Mouse (Mus musculus) left cerebral cortex, adult 11 months (tissue): ENCODE results near the gene Gm5089.

ENCODE experiments used
- DNase-seq: peaks from one replicate; pipeline ENCODE4 v3.0.0; 2022; ENCODE audit warnings: low spot score

The Gm5089 gene

DNA sequence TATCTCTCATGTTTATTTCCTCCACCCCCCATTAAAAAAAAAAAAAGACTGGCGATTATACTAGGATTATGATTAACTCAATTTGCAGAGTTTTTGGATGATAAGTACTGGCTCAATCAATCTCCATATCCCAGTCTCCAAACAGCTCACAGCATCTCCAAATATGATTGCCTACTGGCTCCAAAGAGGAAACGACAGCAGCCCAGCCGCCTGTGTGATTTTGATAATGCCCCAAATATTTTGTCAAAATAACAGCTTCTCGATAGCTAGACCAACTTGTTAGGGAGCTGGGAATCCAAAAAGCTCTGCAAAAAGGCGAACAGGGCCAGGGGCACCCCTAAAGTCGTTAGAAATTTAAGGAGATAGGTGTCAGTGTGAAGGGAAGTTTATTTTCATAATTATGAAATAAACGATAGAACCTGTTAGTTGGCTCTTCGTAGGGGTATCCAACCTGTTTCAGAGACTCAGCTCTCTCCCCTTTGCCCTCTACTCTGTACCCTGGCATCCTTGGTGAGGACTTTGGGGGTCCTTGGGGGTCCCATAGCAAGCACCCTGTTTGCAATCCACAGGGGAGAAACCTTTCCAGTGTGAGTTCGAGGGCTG, 27.2 kb upstream of the Gm5089 start:
- no peak for DNase-seq

DNA sequence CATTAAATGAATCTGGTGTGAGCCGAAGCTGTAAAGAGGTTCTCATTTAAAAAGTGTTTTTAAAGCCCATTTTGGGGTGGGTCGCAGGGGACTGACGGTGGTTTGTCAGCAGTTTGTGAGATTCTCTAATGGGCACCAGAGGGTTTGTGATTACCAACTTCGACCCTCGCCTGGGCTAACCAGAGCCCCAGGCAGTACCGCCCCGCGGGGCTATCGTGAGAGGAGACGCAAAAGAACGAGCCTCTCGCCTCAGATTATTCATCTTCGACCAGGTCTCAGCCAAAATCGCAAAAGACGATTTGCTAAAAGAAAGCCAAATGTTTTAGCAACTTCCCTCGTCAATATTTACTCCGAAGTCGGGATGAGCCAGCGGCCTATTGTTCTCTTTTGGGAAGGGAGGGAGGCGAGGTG, 26.4 kb upstream of the Gm5089 start:
- no peak for DNase-seq

DNA sequence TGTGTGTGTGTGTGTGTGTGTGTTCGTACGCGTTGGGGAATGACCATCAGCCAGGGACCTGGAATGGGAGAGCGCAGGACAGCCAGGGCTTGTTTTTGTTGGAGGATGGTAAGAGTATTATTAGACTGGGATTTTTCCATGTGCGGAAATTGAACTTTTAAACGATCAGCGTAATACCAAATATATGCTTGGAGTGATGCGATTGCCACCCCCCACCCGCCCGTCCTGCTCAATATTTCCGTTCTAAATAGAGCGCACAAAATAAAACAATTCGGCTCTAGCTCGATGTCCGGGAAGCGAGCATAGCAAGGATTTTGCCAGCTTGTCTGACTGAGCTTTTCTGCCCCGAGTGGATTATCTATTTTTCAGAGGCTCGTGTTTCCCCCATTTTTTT, 25.9 kb upstream of the Gm5089 start:
- no peak for DNase-seq

DNA sequence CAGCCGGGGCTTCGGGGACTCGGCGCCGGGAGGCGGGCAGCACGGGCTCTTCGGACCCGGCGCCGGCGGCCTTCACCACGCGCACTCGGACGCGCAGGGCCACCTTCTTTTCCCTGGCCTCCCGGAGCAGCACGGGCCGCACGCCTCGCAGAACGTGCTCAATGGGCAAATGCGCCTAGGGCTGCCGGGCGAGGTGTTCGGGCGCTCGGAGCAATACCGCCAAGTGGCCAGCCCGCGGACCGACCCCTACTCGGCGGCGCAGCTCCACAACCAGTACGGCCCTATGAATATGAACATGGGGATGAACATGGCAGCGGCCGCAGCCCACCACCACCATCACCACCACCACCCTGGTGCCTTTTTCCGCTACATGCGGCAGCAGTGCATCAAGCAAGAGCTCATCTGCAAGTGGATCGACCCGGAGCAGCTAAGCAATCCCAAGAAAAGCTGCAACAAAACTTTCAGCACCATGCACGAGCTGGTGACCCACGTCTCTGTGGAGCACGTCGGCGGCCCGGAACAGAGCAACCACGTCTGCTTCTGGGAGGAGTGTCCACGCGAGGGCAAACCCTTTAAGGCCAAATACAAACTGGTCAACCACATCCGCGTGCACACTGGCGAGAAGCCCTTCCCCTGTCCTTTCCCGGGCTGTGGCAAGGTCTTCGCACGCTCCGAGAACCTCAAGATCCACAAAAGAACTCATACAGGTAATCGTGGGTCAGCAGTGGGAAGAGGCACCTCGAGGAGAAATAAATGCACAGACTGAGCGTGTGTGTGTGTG, 25.3 kb upstream of the Gm5089 start:
- DNase-seq: no peak

DNA sequence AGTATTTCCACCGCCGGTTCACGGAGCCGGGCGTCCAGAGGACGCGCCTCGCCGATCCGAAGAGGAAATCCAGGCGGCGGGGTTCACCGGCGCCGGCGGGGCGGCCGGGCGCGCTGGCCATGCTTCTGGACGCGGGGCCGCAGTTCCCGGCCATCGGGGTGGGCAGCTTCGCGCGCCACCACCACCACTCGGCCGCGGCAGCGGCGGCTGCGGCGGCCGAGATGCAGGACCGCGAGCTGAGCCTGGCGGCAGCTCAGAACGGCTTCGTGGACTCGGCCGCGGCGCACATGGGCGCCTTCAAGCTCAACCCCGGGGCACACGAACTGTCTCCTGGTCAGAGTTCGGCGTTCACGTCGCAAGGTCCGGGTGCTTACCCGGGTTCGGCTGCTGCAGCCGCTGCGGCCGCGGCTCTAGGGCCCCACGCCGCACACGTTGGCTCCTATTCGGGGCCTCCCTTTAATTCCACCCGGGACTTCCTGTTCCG, 24.7 kb upstream of the Gm5089 start:
- no peak for DNase-seq

DNA sequence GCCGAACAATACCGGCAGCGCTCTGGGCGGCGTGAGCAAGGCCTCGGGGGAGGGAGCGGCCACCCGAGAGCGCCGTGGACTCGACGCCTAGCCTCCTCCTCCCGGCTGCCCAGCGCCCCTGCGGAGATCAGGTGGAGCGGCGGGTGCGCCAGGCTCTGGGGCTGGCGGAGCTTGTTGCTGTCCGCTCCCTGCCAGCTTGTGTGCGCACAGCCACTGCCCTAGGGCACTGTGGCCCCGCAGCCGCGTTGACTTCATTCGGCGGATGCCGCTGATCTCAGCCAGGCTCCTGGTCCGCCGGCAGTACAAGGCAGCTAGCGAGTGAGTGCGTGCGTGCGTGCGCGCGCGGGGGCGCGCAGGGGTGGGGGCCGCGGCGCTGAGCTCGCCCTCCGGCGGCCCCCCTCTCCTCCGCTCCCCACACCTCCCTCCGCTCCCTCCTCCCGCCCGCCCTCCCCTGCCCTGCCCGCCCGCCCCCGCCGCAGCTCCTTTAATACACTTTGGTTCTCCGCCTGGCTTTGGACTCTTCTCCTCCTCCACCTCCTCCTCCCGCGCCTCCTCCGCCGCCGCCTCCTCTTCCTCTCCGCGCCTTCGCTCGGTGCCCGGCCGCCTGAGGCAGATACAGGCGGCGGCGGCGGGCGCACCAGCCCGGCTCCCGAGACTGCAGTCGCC, 24.1 kb upstream of the Gm5089 start, which contains the start of gene Zic2:
Zic2 (plus strand) TSS at position 545 of the 666 bp plus-strand sequence.
- DNase-seq: no peak

DNA sequence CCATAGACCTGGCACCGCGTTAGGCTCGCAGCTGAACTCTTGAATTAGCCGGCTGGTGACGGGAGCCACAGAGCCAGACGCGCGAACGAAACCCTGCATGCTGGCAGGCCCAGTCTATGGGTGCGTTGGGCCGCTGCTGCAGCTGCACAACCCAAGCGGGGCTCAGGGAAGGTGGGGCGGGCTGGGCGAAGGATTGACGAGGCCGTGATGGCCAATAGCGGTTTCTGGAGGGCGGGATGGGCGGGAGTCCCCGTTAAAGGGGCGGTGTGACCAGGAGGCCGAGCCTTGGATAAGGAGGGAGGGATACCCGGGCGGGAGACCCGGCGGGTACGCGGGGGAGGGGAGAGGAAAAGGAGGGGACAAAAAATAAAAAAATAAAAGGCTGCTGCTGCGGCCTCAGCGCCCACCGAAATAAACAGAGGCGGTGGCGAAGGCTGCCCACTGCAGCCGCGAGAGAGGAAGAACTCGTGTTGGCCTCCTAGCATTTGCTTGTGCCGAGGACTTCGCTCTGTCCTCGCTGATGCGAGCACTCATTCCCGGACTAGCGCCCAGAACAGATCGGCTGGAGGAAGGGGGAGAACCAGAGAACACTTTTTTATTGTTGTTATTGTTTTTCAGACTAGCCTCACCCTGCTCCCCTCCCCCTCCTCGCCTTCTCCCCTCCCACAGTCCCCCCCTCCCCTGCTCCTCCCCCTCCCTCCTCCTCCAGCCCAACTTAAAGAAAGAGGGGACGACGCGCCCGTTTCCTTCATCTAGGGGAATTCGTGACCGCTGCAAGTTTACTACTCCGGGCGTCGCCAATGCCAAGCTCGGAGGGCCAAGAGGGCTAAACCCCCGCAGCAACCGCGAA, 23.4 kb upstream of the Gm5089 start:
- DNase-seq: no peak

DNA sequence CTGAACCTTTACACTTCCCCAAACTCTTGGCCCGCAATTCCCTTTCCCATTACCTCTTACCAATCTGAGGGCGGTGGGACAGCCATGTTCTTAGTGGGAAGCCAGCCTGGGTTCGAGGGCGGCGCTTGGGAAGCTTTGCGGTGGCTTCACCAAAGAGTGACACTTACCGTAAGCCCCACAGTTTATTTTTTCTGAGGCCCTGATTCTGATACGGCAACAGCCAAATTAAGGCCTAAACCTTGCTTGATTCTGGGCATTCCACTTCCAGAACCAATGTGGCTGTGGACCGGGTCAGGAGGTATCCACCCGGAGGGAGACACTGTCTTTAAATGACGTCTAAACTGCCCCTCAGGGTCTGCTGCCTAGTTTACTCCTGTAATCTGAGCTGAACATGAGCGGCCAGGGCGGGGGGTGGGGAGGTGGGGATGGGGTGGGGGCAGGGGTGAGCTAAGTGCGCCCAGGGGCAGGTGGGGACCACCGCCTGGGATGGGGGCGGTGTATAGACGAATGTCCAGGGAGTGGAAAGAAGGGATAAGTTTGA, 22.4 kb upstream of the Gm5089 start:
- no peak for DNase-seq

DNA sequence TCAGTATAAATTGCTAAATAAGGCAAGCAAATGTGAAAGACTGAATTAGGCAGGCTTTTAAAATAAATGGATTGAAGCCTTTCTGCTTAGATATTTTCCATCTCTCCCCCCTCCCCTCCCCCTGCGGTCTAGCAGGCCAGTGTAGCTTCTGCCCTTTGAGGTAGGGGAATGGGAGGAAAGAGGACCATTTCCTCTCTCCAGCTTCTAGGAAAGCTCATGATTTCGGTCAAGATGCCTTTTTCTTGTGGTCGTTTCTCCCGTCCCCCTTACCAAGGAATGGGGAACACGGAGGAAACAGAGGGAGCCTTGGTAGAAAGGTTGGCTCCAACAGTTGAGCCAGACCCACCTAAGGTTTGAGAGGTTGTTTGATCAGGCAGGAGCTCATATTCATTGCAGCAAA, 21.7 kb upstream of the Gm5089 start:
- DNase-seq: no peak

DNA sequence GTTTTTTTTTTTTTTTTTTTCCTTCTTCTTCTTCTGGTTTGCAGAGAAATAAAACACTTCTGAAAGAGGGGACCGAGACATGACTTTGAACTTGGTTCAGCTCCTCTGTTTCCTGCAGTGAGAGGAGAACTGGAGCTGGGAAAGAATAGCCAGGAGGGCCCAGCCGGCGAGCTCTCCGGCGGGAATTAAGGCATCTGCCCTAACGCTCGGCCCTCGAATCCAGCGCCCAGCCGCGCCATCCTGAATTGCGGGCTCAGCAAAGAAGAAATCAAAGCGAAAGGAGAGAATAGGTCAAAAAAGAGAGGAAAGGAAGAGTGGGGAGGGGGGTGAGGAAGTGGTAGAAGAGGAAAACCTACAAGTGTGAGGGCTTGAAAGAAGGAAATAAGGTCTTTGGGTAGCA, 21.2 kb upstream of the Gm5089 start:
- no peak for DNase-seq

DNA sequence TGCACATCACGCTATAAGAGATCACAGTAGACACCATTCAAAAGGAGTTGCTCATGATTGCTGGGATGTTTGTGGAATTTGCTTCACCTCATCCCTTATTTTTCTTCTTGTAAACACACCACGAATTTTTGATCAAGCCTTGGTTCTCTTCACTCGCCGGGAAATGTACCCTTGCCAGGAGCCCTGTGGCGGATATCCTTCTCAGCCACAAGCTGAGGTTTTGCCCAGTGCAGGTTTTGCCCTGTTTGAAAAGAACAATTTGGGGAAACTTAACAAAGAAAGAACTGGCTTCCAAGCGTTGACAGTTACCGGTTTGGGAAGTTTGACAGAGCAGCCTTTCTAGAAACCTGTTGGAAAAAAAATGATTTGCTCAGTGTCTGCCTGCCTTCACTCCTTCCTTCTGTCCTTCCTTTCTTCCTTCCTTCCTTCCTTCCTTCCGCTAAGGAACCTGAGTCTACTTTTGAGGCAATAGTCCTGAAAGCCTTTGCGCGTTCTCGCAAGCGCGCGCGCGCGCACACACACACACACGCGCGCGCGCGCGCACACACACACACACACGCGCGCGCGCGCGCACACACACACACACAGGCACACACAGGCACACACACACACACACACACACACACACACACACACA, 20.7 kb upstream of the Gm5089 start:
- no peak for DNase-seq

DNA sequence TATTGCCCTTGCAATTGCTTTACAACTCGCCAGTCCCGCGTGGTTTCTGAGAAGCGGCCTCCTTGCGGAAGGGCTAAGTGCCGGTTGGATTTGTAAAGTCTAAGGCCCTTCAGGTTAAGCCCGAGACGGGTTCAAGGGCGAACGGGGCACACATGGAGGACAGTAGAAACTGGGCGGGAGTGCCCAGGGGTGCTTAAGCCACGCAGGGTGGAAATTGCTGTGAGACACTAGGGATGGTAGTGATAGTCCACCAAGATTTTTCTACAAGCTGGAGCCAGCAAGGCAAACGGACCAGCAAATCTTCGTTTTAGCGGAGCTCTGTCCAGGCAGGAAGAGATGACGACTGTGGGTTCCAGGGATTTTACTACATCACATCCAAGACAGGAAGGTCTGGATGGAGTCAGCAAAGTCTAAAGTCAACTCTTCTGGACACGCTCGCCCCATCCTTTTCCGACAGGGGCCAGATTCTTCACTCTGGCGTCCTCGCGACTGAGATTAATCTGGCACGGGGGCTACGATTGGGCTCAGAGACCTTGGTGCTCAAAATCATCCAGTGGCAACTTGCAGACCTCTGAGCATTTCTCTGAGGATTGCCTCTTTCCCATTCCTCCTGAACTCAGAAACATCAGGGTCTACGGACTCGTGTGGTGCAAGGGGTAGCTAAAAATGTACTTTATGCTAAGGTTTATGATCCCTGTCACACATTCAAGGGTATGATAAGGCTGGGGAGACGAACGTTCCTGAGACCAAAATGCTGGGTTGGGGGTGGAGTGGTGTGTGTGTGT, 18.2 kb upstream of the Gm5089 start:
- DNase-seq: no peak

DNA sequence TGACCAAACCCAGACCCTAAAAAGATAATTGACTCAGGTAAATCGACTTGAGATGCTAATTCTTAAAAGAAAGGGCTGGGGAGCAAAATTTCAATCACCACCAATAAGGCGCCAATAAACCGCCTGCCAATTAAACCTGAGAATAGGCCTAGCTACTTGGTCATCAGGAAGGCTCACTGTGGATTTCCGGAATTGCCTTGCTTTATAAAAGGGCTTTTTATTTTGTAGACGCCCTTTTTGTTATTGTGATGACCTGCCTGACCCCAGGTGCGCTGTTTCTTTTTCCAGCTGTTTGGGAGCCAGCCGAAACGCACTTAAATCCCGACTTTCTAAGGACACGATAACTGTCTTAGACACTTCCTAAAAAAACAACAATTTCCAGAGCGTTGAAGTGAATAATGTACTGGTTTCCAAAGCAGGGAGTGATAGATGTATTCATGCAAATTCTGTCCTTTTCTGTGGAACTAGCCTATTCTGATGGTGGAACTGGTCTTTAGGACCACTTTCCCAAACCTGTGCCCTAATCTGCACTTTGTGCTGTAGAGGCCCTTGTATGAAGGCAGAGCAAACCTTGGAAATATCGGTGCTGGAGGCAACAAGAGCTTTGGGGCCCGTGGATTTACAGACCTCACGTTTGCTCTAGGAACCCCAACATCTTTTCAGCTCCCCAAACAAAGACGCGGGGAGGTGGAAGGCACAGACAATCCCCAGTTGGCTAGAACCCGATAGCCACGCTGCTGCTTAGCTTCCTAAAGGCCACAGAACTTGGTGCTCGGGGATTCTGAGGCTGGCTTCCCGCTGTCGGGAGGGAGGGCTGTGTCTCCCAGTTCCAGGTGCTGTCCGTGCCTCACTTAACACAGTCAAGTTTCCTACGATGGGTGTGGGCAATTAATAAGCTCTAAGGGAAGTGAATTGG, 17.3 kb upstream of the Gm5089 start:
- no peak for DNase-seq

DNA sequence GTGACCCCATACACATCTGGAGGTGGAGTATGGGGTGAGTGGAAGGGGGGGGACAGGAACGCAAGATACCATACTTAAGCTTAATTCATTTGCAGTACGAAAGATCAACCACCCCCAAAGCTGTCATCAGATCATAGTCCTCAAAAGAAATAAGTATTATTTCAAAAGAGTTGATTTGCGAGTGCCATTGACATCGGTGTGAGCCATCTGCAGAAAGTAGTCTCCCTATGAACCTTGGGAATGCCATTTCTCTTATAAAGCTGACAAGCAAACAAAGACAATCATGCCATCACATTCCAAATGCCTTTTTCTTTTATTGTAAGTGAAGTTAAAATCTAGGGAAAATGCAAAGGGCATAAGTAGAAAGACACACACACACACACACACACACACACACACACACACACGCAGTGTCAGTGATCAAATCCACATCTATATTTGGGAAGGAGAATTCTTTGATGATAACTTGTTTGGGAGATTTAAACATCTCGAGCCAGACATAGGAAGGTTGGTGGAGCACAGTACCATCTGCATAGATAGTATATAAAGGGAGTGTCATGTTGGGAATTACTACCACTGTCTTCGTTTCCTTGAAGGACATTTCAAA, 15.9 kb upstream of the Gm5089 start:
- DNase-seq: no peak

DNA sequence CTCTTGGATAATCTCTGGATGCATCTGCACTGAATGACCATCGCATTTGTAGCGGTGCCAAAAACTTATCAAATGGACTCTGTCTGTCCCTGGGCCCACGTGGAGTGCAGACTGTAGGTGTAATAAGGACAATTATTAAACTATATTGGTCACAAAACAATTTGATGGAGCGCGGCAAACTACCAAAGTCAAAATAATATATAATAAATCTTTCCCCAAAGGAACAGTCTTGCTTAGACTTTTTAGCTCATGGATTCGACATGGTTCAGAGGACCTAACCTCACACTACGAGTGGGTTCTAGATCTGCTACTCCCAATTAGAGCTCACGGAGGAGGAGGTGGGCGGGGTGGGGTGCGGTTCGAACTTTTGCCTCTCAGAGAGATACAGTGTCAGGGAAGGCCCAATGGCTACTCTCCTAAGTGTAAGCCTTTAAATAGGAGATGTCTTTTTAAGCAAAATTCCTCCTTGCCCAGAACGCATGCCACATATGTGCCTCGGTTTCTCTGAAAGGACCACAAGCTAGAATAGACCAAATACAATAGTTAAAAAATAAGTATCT, 15.1 kb upstream of the Gm5089 start:
- DNase-seq: no peak

DNA sequence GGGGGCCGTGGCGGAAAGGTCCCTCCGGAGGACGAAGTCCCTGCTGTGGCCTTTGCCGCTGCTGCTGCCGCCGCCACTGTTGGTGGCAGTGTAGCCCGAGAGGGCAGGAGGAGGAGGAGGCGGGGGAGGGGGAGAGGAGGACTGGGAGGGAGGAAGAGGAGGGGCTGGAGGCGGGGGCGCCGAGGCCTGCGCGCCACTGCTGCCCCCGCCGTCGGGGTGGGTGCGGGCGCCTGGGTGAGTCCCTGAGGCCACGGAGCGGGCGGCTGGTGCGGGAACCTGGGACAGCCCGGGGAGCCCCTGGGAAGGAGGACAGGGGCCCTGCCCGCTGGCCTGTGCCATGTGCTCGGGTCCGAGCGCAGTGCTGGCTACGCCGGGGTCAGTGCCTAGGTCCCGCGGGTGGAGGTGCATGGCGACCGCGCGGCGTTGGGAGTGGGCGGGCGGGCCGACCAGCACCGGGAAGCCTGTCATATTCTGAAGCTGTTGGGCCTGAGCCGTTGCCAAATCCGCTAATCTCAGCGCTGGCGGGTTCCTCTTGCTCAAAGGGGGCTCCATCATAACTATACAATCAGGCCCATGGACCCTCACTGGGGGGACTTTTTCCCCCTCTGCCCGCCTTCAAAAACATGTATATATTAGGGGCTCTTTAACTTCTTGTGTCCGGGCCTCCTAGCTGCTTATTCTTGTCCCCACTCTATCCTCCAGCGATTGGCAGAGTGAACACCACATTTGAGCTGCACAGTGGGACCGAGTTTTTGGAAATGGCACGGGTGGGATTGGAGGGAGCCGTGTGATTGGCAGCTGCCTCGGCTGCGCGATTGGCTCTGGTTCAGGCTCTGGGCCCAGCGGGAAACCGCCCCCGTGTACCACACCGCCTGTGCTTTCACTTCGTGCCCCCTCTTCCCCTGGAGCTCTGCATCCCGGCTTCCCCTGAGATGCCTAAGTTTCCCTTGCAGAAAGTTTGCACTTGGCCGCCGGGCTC, 14.1 kb upstream of the Gm5089 start, which contains the start of gene Zic5:
Zic5 (minus strand) TSS at position 915 of the 979 bp plus-strand sequence.
- DNase-seq: no peak

DNA sequence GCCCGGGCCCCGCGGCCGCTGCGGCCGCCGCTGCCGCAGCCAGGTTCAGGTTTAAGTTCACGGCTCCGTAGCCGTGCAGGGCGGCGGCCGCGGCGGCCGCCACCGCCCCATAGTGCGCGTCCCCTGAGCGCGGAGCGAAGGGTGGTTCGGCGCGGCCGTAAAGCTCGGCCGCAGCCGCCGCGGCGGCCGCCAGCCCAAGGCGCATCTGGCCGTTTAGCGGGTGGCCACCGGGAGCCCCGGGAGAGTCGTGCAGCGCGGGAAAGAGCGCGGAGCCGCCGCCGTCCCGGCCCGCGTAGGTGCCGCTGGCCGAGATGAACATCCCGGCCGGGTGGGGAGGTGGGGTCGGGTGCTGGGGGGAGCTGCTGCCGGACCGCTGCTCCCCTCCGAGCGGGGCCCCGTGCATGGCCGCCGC, 13.4 kb upstream of the Gm5089 start:
- DNase-seq: no peak
